Mouse (Mus musculus): ENCODE measurements around the gene Trim31.
"Not testable (repeated sequence)": the region's sequence is repeated elsewhere in the genome, so short reads cannot be mapped to it uniquely, and the experiment has no call there.

DNA sequence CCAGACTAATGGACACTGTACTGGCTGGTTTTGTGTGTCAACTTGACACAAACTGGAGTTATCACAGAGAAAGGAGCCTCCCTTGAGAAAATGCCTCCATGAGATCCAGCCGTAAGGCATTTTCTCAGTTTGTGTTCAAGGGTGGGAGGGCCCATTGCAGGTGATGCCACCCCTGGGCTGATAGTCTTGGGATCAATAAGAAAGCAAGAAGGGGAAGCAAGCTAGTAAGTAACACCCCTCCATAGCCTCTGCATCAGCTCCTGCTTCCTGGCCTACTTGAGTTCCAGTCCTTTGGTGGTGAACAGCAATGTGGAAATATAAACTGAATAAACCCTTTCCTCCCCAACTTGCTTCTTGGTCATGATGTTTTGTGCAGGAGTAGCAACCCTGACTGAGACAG lies 6.4 kb upstream of the Trim31 start:
- TF ChIP-seq MAX (IDR thresholded peaks at IDR 0.05; ENCODE audit: low read depth); CEBPB (IDR thresholded peaks at IDR 0.05; ENCODE audit: insufficient read depth, poor library complexity, severe bottlenecking); POLR2A (IDR thresholded peaks at IDR 0.05; ENCODE audit: insufficient read length, low read depth); USF1 (IDR thresholded peaks at IDR 0.05; ENCODE audit: low read depth); TCF3 (IDR thresholded peaks at IDR 0.05; ENCODE audit: insufficient read length, low read depth): not testable (repeated sequence)

Data from myocyte (in vitro differentiated cells).